Mouse (Mus musculus) G1E (cell line): ENCODE results near the gene Ssr2.

Experiments
- CTCF ChIP-seq: IDR thresholded peaks from 2 replicates; pipeline ENCODE4 v1.5.1; 2012; ENCODE audit warnings: low read depth, low read length, inconsistent platforms, mixed read lengths
- GATA1 ChIP-seq: IDR thresholded peaks from 2 replicates; pipeline ENCODE4 v1.6.1; 2012; ENCODE audit warnings: borderline replicate concordance, low read length, inconsistent platforms, mixed read lengths

GRCm38 (mm10) chr3:88626316-88626715 lies 50.6 kb downstream of the Ssr2 start:
- TF ChIP-seq CTCF (no peak), GATA1 (no peak)
